Mouse (Mus musculus): ENCODE data around the gene Spc25.

The Spc25 gene

GRCm38 (mm10) chr2:69205791-69206351 lies at the start of gene Spc25:
TSS of gene Spc25 (minus strand) at chr2:69206194.
- DNase-seq, result peak; percentile 90

GRCm38 (mm10) chr2:69248221-69248755 lies 42.3 kb upstream of the Spc25 start:
- DNase-seq, result no peak

DNA sequence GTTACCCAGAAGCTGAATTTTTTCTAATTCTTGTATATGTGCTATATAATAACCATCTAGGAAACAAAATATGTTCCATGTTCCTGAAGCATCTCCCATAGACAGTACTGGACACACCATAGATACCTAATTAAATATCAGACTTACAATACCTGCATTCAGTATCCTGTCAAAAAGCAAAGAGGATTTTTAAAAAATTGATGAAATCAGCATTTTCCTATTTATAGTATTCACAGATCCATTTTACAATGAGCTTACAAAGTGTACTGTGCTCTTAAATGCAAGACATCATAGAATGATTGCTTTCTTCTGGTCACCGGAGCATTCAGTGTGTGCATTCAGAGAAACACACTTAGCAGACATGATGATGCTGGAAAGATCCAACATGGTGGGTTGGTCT lies 41.1 kb upstream of the Spc25 start:
- no peak for DNase-seq

DNA sequence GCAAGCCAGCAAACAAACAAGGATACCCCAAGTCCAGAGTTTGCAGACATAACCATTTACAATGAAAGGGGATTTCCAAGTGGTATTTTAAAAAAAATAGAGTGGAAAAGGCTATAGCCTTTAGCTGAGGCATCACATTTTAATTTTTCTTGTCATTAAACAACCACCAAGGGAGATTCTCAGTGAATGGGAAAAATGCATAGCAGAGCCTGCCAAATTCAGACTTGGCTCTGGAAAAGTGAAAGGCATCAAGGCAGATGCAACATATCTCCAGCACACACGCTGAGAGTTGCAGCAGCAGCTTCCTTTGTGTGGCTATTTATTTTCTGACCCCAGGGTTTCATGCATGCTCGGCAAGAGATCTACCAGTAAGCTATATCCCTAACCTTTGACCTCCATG lies 38.9 kb upstream of the Spc25 start:
- peak; percentile 28 for DNase-seq

DNA sequence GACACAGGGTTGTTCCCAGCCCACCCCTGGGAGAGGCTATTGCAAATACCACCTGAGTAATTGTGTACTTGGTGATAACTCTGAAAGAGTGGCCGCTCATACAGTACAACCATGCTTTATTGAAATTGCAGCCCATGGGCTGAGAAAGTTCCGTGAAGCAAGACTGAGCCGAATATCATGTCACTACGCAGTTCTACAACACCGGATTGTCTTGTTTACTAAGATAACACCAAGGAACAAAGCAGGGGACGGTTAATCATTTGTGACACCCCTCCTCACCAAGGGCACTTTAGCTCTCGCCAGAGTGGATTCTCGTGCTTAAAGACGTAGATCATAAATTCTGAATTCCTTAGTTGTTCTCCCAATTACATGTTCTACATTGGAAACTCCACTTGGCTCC lies 33.3 kb upstream of the Spc25 start:
- DNase-seq, result no peak

- DNase-seq, result no peak
Measured at GRCm38 (mm10) chr2:69234976-69235678, 29.1 kb upstream of the Spc25 start.

- no peak for DNase-seq
Measured at GRCm38 (mm10) chr2:69232101-69232500, 26.1 kb upstream of the Spc25 start.

DNA sequence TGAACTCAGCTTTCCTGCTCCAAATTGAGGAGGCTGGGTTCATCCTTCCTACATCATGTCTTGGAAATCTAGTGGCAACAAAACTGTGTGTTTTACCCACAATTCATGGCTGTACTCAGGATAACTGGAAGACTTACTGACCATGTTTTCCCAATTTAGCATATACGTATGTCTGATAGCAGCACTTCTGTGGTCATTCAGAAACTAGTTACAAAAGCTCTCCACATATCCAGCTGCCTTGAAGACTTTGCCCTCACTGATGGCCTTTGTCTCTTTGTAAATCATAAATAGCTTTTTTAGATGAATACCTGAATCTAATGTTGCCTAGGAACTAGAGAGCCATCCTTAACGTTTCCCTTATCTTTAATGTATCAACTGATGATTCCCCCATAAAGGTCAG lies 24.1 kb upstream of the Spc25 start:
- DNase-seq, result no peak

DNA sequence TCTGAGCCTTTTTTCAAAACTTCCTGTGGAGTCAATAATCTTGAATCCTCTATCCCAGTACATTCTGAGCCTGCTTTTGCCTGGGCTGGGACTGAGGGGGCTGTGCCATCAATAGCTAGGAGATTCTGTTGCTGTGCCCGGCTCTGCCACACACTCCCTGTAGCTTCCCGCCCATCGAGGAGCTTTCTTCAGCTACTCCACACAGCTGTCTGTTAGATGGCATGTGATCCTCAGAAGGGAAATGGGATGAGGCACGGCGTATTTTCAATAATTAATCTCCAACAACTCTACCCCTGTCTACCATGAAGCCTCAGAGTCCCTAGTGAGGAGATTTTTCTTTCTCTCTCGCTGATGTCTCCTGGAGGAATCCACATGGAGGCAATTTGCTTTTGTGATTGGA lies 22.6 kb upstream of the Spc25 start:
- no peak for DNase-seq

GRCm38 (mm10) chr2:69226876-69227275 lies 20.9 kb upstream of the Spc25 start:
- no peak for DNase-seq

DNA sequence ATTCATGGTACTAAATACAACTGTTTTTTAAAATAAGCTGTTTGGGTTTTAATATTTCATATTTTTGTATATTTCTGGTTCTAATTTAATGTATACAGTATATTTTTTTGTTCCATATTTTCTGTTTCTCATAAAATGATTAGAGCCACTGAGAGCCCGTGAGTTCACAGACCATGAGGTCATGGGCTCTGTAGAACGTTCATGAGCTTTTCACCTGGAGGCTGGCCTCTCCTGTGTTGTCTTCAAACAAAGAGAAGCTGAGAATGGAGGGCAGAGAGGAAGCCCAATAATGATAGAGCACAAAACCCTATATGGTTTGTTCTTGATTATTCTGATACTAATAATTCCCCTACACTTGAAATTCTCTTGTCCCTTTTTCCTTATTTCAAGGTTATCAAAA lies 18.7 kb upstream of the Spc25 start:
- DNase-seq, result no peak

DNA sequence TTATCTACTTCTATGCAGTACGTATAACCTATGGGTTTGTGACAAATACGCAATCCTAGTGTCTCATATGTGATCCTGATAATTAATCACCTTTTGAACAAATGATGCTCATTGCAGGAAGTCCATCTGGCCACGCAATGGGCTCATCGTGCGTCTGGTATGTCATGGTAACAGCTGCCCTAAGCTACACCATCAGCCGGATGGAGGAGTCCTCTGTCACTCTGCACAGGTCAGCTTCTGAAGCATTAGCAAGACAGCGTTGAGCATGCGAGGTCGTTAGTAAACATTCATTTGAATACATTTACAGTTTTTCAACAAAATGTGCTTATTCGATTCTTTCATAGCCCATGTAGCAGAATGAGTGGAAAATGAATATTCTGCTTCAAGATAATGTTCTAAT lies 16.8 kb upstream of the Spc25 start:
- no peak for DNase-seq

DNA sequence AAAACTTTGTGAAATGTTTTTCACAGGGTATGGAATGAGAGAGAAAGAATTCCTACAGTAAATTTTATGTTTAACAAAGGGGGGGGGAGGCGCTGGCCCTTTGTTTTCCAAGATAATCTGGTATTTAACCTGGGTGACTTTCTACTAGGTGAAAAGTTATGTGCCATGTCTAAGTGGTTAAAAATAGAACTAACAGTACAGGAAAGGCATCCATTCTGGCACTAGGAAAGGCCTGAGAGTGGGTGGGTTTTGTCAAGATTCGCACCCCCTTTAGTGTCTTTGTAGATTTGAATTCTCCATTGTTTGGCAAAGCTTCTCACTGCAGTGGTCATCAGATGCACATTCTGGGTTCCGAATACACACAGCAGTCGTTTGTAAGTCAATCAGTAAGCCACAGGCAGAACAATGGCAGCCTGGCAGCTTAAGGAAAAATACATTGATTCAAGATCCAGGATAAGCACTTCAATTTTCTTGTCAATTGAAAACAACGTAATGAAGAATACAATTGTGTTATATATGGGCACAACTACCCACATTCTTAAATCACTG lies 15.9 kb upstream of the Spc25 start:
- no peak for DNase-seq

GRCm38 (mm10) chr2:69215242-69215641 lies 9.2 kb upstream of the Spc25 start:
- DNase-seq, result no peak

DNA sequence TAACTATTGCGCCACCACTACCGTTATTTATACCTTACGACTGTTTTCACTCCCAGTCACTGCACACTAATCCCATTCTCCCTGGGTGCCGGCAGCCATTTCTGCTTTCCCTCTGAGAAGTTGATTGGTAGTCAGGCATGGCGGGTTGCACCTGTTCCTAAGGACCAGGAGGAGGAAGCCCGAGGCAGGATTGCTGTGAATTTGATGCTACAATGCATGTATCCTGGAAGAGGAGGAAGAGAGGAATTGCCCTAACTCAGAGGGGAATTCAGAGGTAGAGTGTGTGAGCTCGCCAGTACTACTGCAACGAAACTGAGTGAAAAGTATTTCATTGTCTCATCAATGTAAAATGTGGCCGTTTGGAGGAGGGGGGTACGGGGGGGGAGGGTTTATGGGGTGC lies 6.7 kb upstream of the Spc25 start:
- DNase-seq, result no peak

DNA sequence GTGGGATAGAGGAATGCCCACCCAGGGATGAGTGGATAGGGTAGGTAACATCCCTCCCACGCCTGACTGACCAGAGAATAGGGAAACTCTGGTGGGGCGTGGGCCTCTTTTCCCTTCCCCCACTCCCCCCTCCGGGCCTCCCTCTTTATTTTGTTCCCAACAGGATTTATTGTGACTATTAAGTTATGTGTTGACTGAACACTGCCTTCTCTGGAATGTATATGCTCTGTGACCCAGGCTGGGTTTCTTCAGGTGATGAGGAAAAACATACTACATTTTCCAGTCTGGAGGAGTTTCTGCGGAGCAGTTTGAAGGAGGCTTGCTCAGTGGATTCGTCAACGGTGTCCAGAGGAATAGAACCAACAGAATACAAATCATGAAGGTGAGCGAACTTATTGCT lies 4.8 kb upstream of the Spc25 start, which contains the start of gene G6pc2:
Gene G6pc2, plus strand, starts transcription at position 301 of the 400 bp plus-strand sequence.
- DNase-seq, result no peak

- DNase-seq, result no peak
Measured at GRCm38 (mm10) chr2:69209684-69210083, 3.7 kb upstream of the Spc25 start.

DNA sequence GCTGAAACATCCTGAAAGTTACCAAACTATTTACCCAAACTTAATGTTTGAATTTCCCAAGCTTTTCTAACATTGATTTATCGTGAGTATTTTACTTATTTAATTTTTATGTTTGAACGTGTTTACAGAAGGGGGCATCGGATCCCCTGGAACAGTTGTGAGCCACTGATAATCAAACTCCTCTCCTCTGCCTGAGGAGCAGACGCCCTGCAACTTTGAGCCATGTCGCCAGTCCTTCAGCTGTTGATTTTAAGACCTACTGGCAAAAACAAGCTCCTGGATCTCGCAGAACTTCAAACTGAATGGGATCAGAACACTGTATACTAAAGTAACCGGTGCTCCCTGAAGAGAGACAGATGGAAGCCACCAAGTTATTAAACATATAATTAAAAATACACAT lies 529 bp upstream of the Spc25 start:
- DNase-seq, result no peak

GRCm38 (mm10) chr2:69205185-69205584 lies 809 bp downstream of the Spc25 start:
- DNase-seq, result no peak

DNA sequence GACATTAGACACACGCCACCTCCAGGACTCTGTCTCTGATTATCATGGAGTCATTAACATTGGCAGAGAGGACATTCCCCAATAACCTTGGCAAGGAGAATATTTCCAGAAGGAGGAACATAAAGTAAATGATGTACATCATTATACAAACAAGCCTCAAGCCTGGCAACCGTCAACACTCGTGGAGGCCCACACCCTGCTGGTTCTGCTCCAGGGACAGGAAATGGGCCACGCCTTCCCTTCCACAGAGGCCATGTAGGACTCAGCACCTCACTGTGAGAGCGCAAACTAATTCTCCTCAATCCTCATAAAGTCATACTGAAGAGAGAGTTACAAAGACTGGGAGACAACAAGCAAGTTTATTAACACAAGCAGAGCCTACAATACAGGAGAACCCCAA lies 12.4 kb downstream of the Spc25 start:
- peak; percentile 7 for DNase-seq

DNA sequence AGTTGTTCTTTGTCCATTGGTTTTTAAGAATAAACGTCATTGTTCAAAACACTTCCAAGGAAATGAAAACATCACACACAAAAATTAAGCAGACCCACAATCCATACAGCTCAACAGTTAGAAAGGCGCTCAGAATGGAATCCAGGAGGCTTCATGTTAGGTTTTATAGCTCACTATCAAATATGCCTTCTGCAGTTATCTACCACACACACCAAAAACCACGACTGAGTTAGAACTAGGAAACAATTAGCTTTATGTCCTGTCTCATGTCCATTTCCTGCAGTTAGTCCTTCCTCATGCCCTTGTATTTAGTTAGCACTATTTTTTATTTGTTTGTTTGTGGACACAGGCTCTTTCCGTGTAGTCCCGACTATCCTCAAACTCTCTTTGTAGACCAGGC lies 14.9 kb downstream of the Spc25 start:
- DNase-seq, result no peak

DNA sequence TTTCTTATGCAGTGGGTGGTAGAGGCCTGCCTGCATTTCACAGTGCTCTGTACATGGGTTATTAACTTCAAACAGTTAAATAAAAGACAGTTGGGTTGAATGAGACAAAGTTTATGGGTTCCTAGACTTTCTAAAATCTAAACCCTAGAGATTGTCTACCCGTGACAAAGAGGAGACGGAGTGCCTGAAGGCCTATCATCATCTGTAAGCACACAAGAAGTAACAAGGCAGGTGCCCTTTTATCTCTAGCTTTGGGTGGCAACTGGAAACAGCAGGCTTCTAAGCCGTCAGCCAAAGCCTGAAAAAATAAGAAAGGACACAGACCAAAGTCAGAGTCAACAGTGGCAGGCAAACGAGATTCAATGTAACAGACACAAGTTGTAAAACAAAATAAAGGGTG lies 16.8 kb downstream of the Spc25 start:
- no peak for DNase-seq

DNA sequence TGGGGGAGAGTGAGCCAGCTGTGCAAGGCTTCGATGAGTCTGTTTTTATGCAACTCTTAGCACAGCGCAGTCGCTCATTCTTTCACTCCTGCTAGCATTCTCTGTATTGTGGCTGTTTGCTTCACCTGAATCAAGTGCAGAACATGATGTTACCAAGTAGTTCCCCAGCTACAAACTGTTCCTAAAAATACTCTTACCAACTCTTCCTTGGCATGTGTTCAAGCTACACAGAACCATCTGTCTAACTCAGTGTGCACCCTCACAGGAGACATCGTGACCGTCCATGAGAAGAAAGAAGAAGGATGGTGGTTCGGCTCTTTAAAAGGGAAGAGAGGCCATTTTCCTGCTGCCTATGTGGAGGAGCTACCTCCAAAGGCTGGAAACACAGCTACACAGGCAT lies 17.3 kb downstream of the Spc25 start:
- DNase-seq, result no peak

DNA sequence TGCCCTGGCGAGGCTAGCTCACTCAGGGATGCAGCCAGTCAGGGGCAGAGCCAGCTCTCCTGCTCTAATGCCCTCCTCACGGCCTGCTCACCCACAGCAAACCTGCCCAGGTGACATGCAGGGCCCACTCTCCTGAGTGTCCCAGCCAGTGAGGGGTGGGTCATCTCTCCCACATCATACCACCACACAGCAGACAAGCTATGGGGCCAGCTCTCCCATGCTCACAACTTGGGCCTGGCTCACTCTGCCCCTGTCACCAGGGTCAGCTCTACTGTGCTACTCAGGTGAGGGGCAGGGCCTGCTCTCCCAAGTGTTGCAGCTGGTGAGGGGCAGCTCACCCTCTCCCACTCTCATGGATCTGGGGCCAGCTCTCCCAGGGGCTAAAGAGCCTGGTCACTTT lies 18.0 kb downstream of the Spc25 start:
- DNase-seq, result no peak

DNA sequence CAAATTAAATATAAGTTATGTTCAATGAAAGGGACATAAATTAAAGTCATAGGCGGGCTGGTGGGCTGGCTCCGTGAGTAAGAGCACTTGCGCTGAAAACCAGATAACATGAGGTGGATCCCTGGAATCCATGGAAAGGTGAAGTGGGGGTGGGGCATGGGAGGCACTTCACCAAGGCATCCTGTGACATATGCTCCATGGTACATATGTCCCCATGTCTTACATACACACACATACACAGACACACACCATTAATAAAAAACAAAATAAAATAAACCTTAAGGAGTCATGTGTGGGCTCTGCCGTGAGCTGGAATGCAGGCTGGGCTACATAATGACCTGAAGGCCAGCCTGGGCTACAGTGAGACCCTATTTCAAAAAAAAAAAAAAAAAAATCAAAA lies 26.3 kb downstream of the Spc25 start:
- DNase-seq, result no peak
